Mouse (Mus musculus) stomach, embryonic 14.5 days (tissue): ENCODE results near the gene Mlec. TPM values are rescaled to one million over a fixed set of nuclear protein-coding genes. Genes with fewer than 3 reads are reported as not detected.
A peak's percentile ranks its signal among the peaks of the same experiment; 100 is the strongest.

Source experiments
- ATAC-seq: fragments of 200-750 bp; cut with Nextera tagmentation; 2 replicates; pipeline ENCODE4 v1.8.0; 2017; ENCODE audit warnings: low read depth, moderate TSS enrichment; ENCODE audit not compliant: insufficient number of reproducible peaks, insufficient read depth, low FRiP score
- H3K27ac ChIP-seq: fragments of 300-500 bp; sonication (generic); 2 replicates; pipeline ENCODE4 v1.5.1; 2014; ENCODE audit warnings: mild to moderate bottlenecking, low read length, moderate library complexity, mixed read lengths
- H3K27me3 ChIP-seq: fragments of 300-500 bp; sonication (generic); 2 replicates; pipeline ENCODE4 v1.6.1; 2014; ENCODE audit warnings: low read length, control low read depth, mixed read lengths; ENCODE audit not compliant: control insufficient read depth, insufficient read depth
- H3K36me3 ChIP-seq: fragments of 300-500 bp; sonication (generic); 2 replicates; pipeline ENCODE4 v1.6.1; 2014; ENCODE audit warnings: mild to moderate bottlenecking, control low read depth, low read length, moderate library complexity, mixed read lengths; ENCODE audit not compliant: control insufficient read depth, insufficient read depth
- H3K4me1 ChIP-seq: fragments of 300-500 bp; sonication (generic); 2 replicates; pipeline ENCODE4 v1.6.1; 2014; ENCODE audit warnings: low read length, control low read depth, mixed read lengths; ENCODE audit not compliant: control insufficient read depth, insufficient read depth
- H3K4me2 ChIP-seq: fragments of 300-500 bp; sonication (generic); replicated peaks from 2 replicates; pipeline ENCODE4 v1.6.1; 2014; ENCODE audit warnings: low read depth, low read length, control low read depth
- H3K4me3 ChIP-seq: fragments of 300-500 bp; sonication (generic); 2 replicates; pipeline ENCODE4 v1.5.1; 2014; ENCODE audit warnings: low read depth, low read length, control low read depth
- H3K9ac ChIP-seq: fragments of 300-500 bp; sonication (generic); replicated peaks from 2 replicates; pipeline ENCODE4 v1.6.1; 2014; ENCODE audit warnings: low read depth, mild to moderate bottlenecking, control low read depth, low read length, moderate library complexity, mixed read lengths
- H3K9me3 ChIP-seq: fragments of 300-500 bp; sonication (generic); 2 replicates; pipeline ENCODE4 v1.6.1; 2016; ENCODE audit warnings: low read depth, low read length, control low read depth; ENCODE audit not compliant: control insufficient read depth
- WGBS: fragments of 180-500 bp; shearing (Covaris S2); extraction: QIAGEN DNeasy Blood & Tissue Kit; methylation state at CpG from one replicate; pipeline ENCODE4 v1.1.7; 2014; 5-methylcytosine and 5-hydroxymethylcytosine counted together
- polyA plus RNA-seq: library from polyadenylated mRNA; unstranded; fragments of >200 nt; fragmentation: Nextera tagmentation; extraction: Ambion mirVana; gene quantifications from 2 replicates; pipeline ENCODE4 v1.2.1, GENCODE M21; 2014

Gene Mlec
- polyA plus RNA-seq = 52.6 and 61.3 TPM in 2 replicates

GRCm38 (mm10) chr5:115158040-115158983 is at the start of gene Mlec:
Gene Mlec, minus strand, starts transcription at chr5:115158179.
- Histone ChIP-seq H3K27me3 (no peaks in the 10 kb centered on the region), H3K4me2 (peak within 1 kb of the TSS; percentile 86), H3K36me3 (peaks cover 3% of the 10 kb centered on the region), H3K9ac (peak within 1 kb of the TSS; percentile 95), H3K4me1 (peaks cover 34% of the 10 kb centered on the region), H3K27ac (peak within 1 kb of the TSS; percentile 97), H3K4me3 (peak within 1 kb of the TSS; percentile 100), H3K9me3 (no peaks in the 10 kb centered on the region)
- under 1% methylated on average over 76 of the region's 78 CpGs for WGBS
- ATAC-seq = peak; percentile 98

GRCm38 (mm10) chr5:115207244-115207643 is 49.3 kb upstream of the Mlec start:
- H3K4me2 ChIP-seq = no peak overlapping the region
- peaks cover 6% of the 10 kb centered on the region; the same call in 1 of the 2 replicates for H3K4me1 ChIP-seq
- ATAC-seq = no peak
- H3K27ac ChIP-seq = no peak overlapping the region
- H3K9ac ChIP-seq = no peak overlapping the region
- no peak overlapping the region for H3K4me3 ChIP-seq
- no peaks in the 10 kb centered on the region for H3K9me3 ChIP-seq
- H3K36me3 ChIP-seq = no peaks in the 10 kb centered on the region
- H3K27me3 ChIP-seq = no peaks in the 10 kb centered on the region
- 55% methylated on average over 5 of the region's 5 CpGs for WGBS

- no peak overlapping the region for H3K9ac ChIP-seq
- ATAC-seq = no peak
- H3K27ac ChIP-seq = no peak overlapping the region
Observed at GRCm38 (mm10) chr5:115204562-115205311, 46.8 kb upstream of the Mlec start.

GRCm38 (mm10) chr5:115203735-115204561 is 46.0 kb upstream of the Mlec start:
- H3K4me1 ChIP-seq = peaks cover 6% of the 10 kb centered on the region; the same call in 1 of the 2 replicates
- no peak overlapping the region for H3K9ac ChIP-seq
- no peaks in the 10 kb centered on the region for H3K9me3 ChIP-seq
- H3K36me3 ChIP-seq = no peaks in the 10 kb centered on the region
- 8% methylated on average over 23 of the region's 23 CpGs for WGBS
- H3K4me3 ChIP-seq = peak overlapping the region; percentile 19; the same call in 1 of the 2 replicates
- H3K27me3 ChIP-seq = no peaks in the 10 kb centered on the region
- ATAC-seq = peak; percentile 37; the same call in 1 of the 2 replicates
- no peak overlapping the region for H3K27ac ChIP-seq
- peak overlapping the region; percentile 42 for H3K4me2 ChIP-seq

More at GRCm38 (mm10) chr5:115204562-115205311, 46.8 kb upstream of the Mlec start:
- Histone ChIP-seq H3K4me1 (peaks cover 6% of the 10 kb centered on the region; the same call in 1 of the 2 replicates), H3K4me2 (peak overlapping the region; percentile 42), H3K4me3 (peak overlapping the region; percentile 19; the same call in 1 of the 2 replicates), H3K27me3 (no peaks in the 10 kb centered on the region), H3K9me3 (no peaks in the 10 kb centered on the region), H3K36me3 (no peaks in the 10 kb centered on the region)
- WGBS = 3% methylated on average over 31 of the region's 31 CpGs

GRCm38 (mm10) chr5:115194626-115195221 is 36.7 kb upstream of the Mlec start:
- ATAC-seq = 0 out of 2 replicates have a peak, but pooled peaks have one; percentile 20
- WGBS = 5% methylated on average over 12 of the region's 12 CpGs
- H3K9ac ChIP-seq = no peak overlapping the region

GRCm38 (mm10) chr5:115193669-115194625 is 36.0 kb upstream of the Mlec start, which contains the start of gene Cabp1:
Gene Cabp1, minus strand, starts transcription at chr5:115194381.
- H3K36me3 ChIP-seq = no peaks in the 10 kb centered on the region
- H3K9me3 ChIP-seq = no peaks in the 10 kb centered on the region
- peak; percentile 66; the same call in 1 of the 2 replicates for ATAC-seq
- H3K4me1 ChIP-seq = peaks cover 19% of the 10 kb centered on the region; the same call in 1 of the 2 replicates
- under 1% methylated on average over 86 of the region's 116 CpGs for WGBS
- peak within 1 kb of the TSS; percentile 36; the same call in 1 of the 2 replicates for H3K9ac ChIP-seq
- peak within 1 kb of the TSS; percentile 59 for H3K4me3 ChIP-seq
- peaks cover 26% of the 10 kb centered on the region for H3K27me3 ChIP-seq
- peak within 1 kb of the TSS; percentile 100 for H3K4me2 ChIP-seq
- H3K27ac ChIP-seq = no peak within 1 kb of the TSS

More at GRCm38 (mm10) chr5:115194626-115195221, 36.7 kb upstream of the Mlec start:
- Histone ChIP-seq H3K4me1 (peaks cover 19% of the 10 kb centered on the region; the same call in 1 of the 2 replicates), H3K4me2 (peak overlapping the region; percentile 100), H3K36me3 (no peaks in the 10 kb centered on the region), H3K27ac (no peak overlapping the region), H3K27me3 (peaks cover 26% of the 10 kb centered on the region), H3K9me3 (no peaks in the 10 kb centered on the region), H3K4me3 (peak overlapping the region; percentile 59)
